Mouse (Mus musculus): ENCODE measurements around the gene Pfkfb4.

Pfkfb4 gene

DNA sequence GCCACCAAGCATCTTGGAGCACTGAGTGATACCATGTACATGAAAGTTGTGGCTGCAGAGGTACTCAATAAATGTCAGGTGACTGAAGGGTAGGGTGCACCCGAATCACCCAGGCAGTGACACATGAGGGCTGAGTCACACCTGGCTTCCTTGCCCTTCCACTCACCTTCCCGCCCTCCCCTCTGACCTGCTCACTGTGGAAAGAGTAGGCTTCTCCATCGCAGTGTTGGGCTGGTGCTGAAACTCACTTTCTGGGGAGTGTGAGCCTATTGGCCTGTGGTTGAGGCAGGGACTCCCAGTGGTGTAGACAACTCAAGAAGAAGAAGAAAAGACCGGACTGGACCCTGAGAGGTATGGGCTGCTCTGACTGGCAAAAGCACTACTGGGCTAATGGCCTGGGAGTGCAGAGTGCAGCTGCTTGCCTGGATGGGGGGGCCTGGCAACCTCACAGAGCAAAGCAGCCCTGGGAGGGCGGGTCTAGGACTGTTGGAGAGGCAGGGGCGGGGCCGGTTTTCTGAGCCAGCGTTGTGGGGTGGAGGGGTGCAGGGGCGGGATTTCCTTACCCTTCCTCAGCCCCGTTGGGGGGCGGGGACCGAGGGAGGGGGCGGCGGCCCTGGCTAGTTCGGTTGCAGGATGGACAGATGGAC lies 3.8 kb upstream of the Pfkfb4 start:
- CTCF ChIA-PET = interaction anchor here in 1 of 4 experiments (0.6 to 1.1 kb wide), 2 partner anchors 13 to 96 kb away, joined by 3 read pairs; no protein-coding TSS in a partner anchor

DNA sequence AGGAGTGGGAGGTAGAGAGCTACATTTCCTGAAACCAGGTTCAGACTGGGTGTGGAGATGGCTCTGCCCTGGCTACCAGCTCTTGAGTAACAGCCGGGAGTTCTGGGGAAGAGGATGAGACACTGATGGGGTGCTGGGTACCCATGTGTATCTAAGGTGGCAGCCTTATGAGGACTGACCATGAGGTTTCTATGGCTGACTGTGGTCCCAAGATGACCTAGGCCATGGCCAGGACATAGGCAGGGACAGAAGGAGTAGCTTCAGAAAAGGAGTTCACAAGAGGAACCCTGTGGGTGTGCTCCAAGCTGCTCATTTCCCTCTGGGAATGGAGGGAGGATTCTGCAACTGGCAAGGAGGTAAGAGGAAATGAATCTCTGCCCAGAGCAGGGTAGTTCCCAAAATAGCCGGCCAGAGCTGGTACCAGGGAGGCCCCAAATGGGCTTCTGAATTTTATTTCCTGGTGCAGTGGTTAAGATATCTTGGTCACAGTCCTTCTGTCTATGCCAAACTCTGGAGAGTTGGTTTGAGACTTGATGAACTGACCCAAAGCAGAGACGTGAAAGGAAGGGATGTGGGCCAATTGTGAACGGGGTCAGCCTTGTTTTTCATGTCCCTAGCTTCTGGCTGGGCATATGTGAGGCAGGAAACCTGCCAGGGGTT lies 1.6 kb upstream of the Pfkfb4 start:
- CTCF ChIA-PET = interaction anchor here in 2 of 4 experiments (0.5 to 1.0 kb wide), 2 partner anchors 11 to 1509 kb away, joined by 4 to 7 read pairs; no protein-coding TSS in a partner anchor
- POLR2A ChIA-PET = interaction anchor here in 2 of 4 experiments (0.7 to 3.3 kb wide), 10 partner anchors 10 to 237 kb away, joined by 3 to 14 read pairs (median 8); partner anchors contain the start of genes Trex1 (in 2 of the 2), Atrip (in 1 of the 2), Celsr3 (in 1 of the 2) and Slc26a6 (in 1 of the 2)

More for the DNA sequence above, 3.8 kb upstream of the Pfkfb4 start:
- POLR2A ChIA-PET = interaction anchor here in 3 of 4 experiments (0.6 to 2.6 kb wide), 5 partner anchors 40 to 788 kb away, joined by 3 to 11 read pairs (median 3); partner anchors contain the start of gene Celsr3 (in 1 of the 3)

DNA sequence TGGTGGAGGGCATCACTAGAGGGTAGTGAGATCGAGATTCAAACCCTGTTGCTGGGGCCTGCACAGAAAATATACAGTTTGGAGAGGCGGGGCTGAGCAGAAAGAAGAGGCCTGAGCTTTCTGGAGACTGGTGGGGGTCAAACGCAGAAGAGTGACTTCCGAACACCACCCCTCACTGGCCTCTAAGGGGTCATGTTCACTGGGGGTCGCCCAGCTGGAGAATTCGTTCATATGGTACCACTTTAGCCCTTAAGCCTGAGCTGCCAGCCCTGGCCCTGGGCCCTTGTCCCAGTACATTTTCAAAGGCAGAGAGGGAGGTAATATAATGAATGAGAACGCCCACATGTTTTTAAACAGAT lies 1.1 kb upstream of the Pfkfb4 start:
- CTCF ChIA-PET = interaction anchor here in 3 of 4 experiments (0.5 to 2.3 kb wide), 5 partner anchors 10 to 1509 kb away, joined by 3 to 22 read pairs (median 7); partner anchors contain the start of gene Trex1 (in 1 of the 3)
- POLR2A ChIA-PET = interaction anchor here in 3 of 4 experiments (0.9 to 3.3 kb wide), 18 partner anchors 11 to 881 kb away, joined by 3 to 16 read pairs (median 7); partner anchors contain the start of genes Atrip (in 2 of the 3), Trex1 (in 2 of the 3), Col7a1 (in 1 of the 3) and Plxnb1 (in 1 of the 3)

DNA sequence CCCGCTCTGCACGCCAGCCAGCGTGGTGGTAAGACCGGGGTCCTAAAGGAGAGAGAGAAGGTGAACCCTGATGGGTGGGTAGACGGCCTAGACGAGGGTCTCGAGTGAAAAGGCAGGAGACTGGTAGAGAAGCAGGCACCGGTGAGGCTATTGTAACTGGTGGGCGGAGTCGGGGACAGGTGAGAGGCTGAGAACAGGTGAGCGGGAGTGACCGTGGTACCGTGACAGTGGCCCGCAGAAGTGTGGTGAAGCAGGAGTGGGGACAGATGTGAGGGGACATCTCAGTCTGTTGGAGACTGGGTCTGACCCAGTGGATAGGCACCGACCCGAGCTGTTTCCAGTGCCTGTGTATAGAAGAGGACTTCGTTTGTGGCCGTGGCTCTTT lies 499 bp downstream of the Pfkfb4 start:
- POLR2A ChIA-PET = interaction anchor here (0.5 to 3.3 kb wide), 66 partner anchors 8 to 1341 kb away, joined by 3 to 17 read pairs (median 4); partner anchors contain the start of genes Atrip (in 2 of the 4), Ndufaf3 (in 2 of the 4), Plxnb1 (in 2 of the 4) and Slc26a6 (in 2 of the 4)
- CTCF ChIA-PET = interaction anchor here (0.7 to 2.3 kb wide), 9 partner anchors 8 to 1640 kb away, joined by 3 to 22 read pairs (median 4); partner anchors contain the start of genes Nckipsd (in 1 of the 4), Nme6 (in 1 of the 4) and Slc26a6 (in 1 of the 4)

DNA sequence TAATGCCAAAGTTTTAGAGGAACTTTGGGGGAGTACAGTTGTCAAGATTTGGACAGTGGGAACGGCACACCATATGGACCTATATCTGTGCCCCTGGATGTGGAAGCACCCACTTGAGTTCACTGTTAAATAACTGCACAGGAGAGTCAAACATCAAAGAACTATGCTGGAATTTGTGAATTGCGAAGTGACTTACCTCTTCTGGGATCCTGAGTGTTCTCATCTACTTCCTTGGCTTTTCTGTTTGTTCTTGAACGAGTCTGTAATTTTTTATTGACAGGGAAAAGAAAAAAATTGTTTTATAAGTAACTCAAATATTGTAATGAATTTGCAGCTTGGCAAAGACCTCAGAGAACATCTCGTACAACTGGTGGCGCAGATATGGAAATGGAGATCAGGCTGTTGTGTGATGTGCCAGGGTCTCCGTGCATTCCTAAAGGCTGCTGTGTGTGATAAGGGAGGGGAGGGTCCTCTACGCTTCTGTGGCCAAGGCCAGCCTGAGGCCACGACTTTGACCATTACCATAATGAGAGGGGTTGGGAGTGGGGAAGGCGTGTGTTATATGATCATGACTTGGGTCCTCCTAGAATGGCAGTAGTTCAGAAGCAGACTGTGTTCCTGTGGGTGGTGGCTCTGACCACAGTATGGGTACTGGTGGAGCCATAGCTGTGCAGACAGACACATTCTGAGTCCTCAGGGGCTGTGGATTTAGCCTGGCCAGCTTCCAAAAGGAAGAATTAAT lies 1.2 kb downstream of the Pfkfb4 start:
- ChIA-PET CTCF (interaction anchor here in 3 of 4 experiments (1.4 to 2.3 kb wide), 3 partner anchors 8 to 173 kb away, joined by 4 to 22 read pairs (median 10); no protein-coding TSS in a partner anchor), POLR2A (interaction anchor here in 2 of 4 experiments (0.8 to 3.3 kb wide), 8 partner anchors 23 to 1340 kb away, joined by 3 to 17 read pairs (median 9); partner anchors contain the start of genes Atrip (in 1 of the 2), Celsr3 (in 1 of the 2) and Nme6 (in 1 of the 2))

DNA sequence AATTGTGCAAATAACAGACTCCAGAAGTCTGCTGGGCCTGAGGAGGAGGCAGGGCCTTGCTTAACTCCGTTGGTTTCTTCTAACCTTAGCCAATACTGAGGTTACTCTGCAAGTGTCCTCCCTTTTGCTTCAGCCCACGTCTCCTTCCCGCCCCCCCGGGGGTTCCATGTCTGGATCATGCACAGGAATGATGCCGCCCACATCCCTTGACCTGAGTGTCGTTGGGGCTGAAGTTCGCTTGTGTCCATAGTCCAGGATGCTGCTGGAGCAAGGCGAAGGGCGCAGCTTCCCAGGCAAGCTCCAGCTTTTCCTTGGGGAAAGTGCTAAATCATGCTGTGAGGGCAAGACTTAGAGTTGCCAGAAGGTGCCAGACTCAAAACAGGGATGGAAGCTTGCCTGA lies 4.8 kb downstream of the Pfkfb4 start:
- ChIA-PET POLR2A (interaction anchor here in 3 of 4 experiments (0.6 to 0.9 kb wide), 3 partner anchors 72 to 889 kb away, joined by 3 read pairs; partner anchors contain the start of gene Atrip (in 1 of the 3)), CTCF (interaction anchor here in 1 of 4 experiments (0.9 kb wide), 1 partner anchor 148 kb away, joined by 3 read pairs; no protein-coding TSS in a partner anchor)

DNA sequence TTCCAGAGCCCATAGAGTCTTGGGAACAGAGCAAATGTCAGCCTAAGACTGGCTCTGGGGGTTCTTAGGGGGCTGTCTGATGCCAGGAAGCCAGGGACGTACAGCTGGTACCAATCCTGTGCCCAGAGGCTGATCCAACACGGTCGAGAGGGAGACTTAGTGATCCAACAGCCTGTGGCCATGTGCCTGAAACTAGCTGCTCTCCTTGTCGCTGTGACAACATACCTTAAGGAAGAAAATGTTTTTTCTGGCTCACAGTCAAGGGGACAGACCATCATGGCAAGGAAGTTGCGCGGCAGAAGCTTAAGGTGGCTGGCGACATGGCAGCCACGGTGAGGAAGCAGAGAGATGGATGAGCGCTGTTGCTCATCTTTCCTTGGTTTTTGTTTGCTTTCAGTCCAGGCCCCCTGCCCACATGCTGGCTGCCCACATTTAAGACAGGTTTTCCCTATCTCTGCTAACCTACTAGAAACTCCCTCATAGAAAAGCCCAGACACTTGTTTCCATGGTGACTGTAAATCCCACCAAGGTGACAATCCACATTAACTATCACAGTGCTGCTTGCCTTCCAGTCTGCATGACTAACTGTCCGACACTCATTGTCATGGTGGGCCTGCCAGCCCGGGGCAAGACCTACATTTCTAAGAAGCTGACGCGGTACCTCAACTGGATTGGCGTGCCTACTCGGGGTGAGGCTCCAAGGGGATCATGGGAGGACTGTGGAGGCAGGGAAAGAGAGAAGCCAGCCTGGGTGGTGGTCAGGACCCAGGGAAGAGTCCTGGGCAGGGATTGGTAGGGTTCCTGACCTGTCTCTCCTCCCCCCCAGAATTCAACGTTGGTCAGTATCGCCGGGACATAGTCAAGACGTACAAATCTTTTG lies 6.9 kb downstream of the Pfkfb4 start:
- POLR2A ChIA-PET = interaction anchor here in 1 of 4 experiments (1.0 to 1.9 kb wide), 2 partner anchors 76 to 97 kb away, joined by 3 to 4 read pairs; partner anchors contain the start of gene Plxnb1
- CTCF ChIA-PET = interaction anchor here in 1 of 4 experiments (0.9 kb wide), 1 partner anchor 125 kb away, joined by 3 read pairs; no protein-coding TSS in a partner anchor

DNA sequence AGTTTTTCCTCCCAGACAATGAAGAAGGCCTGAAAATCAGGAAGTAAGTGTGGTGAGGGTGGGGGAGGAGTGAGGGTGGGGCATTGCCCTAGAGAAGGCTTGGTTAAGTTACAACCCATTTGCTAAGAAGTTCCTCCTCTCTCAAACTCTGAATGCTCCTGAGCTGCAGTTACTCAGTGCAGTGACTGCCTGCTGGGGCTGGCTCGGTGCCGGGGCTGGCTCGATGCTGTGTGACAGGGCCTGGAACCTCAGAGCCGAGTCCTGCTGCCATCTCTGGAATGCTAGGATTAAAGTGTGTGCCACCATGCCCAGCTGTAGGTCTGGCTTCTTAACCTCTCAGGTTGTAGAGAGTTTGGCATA lies 7.6 kb downstream of the Pfkfb4 start:
- ChIA-PET POLR2A (interaction anchor here in 1 of 4 experiments (1.9 kb wide), 1 partner anchor 96 kb away, joined by 4 read pairs; the partner anchor contains the start of gene Plxnb1), CTCF (interaction anchor here in 1 of 4 experiments (0.9 kb wide), 1 partner anchor 125 kb away, joined by 3 read pairs; no protein-coding TSS in a partner anchor)

DNA sequence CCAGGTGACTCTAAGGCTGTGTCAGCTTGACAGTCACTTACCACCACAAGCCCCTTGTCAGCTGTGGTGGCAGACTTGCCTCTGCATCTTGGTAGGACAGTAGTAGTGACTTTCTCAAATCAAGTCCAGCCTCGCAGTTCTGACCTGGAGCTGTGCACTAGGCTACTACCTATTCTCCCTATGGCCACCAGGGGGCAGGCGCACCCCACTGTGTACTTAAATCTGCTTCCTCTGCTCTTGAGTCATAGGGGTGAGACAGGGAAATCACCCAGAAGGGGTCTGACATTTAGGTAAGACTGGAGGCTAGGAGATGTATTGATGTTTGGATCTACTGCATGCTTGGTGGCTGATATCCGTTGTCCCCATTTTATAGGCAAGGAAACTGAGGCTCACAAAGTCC lies 9.1 kb downstream of the Pfkfb4 start:
- CTCF ChIA-PET = interaction anchor here (0.5 to 2.1 kb wide), 31 partner anchors 9 to 950 kb away, joined by 3 to 22 read pairs (median 4); partner anchors contain the start of genes Trex1 (in 4 of the 4), Pfkfb4 (in 2 of the 4) and Nme6 (in 1 of the 4)
- POLR2A ChIA-PET = interaction anchor here in 3 of 4 experiments (1.2 to 2.3 kb wide), 7 partner anchors 9 to 247 kb away, joined by 3 to 6 read pairs (median 4); partner anchors contain the start of genes Trex1 (in 2 of the 3) and Pfkfb4 (in 1 of the 3)

DNA sequence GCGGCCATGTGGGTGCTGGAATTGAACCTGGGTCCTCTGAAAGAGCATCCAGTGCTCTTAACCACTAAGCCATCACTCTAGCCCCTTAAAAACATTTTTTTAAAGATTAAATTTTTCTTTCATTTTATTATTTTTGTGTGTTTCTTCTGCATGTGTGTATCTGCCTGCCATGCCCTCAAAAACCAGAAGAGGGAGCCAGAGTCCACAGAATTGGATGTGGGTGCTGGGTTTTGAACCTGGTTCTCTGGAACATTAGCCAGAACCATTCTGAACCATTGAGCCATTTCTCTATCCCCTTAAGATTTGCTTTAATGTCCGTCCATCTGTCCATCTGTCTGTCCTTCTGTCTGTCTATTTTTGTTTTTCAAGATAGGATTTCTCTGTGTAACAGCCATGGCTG lies 11.6 kb downstream of the Pfkfb4 start:
- POLR2A ChIA-PET = interaction anchor here in 1 of 4 experiments (0.6 to 2.1 kb wide), 3 partner anchors 21 to 158 kb away, joined by 3 to 9 read pairs (median 3); partner anchors contain the start of gene Trex1
- CTCF ChIA-PET = interaction anchor here in 1 of 4 experiments (0.8 kb wide), 1 partner anchor 604 kb away, joined by 4 read pairs; no protein-coding TSS in a partner anchor

DNA sequence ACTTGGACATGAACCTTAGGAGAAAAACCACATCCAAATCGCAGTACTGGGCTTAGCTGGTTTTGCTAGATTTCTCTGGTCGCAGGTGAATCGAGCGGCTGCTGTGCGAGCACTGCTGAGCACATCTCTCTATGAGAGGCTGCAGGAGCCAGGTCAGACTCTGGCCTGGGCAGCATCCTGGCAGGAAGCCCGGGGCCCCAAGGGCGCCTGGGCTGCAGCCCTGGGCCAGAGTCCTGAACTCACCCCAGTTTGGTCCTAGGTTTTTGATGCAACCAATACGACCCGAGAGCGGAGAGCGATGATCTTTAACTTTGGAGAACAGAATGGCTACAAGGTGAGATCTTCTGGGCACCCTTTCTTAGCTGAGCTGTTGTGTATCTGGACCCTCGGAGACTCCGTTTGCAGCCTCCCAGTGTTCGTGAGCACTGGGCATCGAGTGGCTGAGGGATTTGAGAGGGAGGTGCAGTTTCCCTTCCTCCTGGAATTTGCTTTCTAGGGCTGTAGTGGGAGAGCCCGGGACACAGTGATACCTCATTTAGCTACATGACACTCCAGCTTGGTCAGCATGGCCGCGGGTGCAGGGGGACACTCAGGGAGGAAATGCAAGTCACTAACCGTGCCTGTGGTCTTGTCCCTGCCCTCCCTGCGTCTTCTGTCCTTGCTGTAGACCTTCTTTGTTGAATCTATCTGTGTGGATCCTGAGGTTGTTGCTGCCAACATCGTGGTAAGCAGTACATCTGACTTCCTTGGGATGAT lies 15.6 kb downstream of the Pfkfb4 start:
- ChIA-PET POLR2A (interaction anchor here in 1 of 4 experiments (1.9 to 2.0 kb wide), 2 partner anchors 18 to 57 kb away, joined by 4 to 5 read pairs; no protein-coding TSS in a partner anchor), CTCF (interaction anchor here in 3 of 4 experiments (1.0 to 1.5 kb wide), 4 partner anchors 52 to 555 kb away, joined by 3 to 5 read pairs (median 3); partner anchors contain the start of gene Trex1 (in 3 of the 3))

DNA sequence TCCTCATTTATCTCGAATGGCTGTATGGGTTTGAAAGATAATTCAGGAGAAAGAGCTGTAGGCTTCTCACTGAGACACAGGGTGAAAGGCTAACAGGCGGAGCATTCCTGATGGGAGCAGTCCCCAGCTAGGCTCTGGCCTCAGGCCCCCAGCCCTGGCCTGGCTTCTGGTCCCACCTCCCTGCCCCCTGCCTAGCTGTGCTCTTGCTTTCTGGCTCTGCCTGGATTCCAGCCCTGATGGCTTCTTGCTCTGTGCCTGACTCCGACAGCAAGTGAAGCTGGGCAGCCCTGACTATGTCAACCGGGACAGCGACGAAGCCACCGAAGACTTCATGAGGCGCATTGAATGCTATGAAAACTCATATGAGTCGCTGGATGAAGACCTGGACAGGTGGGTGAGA lies 16.5 kb downstream of the Pfkfb4 start:
- ChIA-PET CTCF (interaction anchor here in 3 of 4 experiments (0.7 to 2.0 kb wide), 3 partner anchors 51 to 114 kb away, joined by 3 to 5 read pairs (median 3); partner anchors contain the start of gene Trex1 (in 1 of the 3)), POLR2A (no interaction called here)

DNA sequence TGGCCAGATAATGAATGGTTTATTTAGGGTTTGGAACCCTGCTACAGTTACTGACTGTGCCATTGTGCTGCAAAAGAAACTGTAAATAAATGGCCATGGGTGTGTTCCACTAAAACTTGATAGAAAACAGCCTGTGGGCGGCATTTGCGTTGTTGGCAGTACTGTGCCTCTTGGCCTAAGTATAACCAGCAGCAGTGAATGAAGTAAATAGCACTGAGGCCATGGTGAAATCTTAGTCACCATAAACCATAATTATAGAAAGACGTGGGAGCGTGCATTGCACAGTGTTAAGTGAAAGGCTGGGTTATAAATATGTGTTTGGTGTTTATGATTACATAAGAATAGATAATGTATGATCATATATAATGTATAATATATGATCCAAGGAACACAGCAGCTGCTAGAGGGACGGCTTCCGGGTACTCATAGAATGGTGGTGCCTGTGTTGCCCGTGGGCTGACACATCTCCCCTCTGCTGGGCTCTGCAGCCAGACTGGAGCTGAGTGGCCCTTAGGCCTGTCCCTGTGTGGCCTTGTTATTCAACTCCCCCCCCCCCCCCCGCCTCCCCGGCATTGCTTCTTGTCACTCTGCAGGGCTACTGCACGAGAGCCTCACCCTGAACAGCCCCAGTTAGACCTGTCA lies 17.5 kb downstream of the Pfkfb4 start:
- CTCF ChIA-PET = interaction anchor here in 3 of 4 experiments (0.5 to 2.0 kb wide), 6 partner anchors 8 to 207 kb away, joined by 3 to 8 read pairs (median 6); no protein-coding TSS in a partner anchor
- POLR2A ChIA-PET = interaction anchor here in 2 of 4 experiments (1.0 to 1.7 kb wide), 9 partner anchors 18 to 823 kb away, joined by 3 to 8 read pairs (median 3); partner anchors contain the start of genes Atrip (in 2 of the 2), Nme6 (in 1 of the 2), Pfkfb4 (in 1 of the 2) and Shisa5 (in 1 of the 2)

DNA sequence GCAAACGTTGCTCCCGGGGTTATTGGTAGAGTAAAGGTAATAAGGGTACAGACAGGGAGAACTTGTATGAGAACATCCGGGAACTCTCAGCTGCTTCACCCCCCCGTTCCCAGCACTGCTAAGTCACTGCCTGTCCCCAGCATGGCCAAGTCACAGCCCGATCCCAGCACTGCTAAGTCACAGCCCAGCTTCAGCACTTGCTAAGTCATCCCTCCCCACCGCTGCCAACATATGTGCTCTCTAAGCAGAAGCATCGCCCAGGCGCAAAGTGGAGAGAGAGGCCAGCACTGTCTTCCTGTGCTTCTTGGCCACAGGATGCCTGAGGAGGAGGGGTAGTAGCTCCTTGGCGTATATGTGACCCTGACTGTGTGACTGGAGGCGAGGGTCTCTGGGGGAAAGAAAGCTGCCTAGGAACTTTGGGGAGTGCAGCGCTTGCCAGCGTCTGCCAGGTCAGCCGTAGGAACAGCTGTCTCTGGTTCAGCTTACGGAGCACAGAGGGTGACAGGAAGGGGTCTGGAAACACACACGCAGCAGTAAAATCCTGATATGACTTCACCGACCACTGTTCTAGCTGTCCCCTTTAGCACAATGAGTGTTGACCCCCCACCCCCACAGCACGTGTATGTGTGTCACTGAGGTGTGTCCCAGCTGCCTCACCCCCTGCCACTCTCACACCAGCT lies 18.2 kb downstream of the Pfkfb4 start:
- CTCF ChIA-PET = interaction anchor here (0.5 to 2.0 kb wide), 7 partner anchors 9 to 206 kb away, joined by 3 to 8 read pairs (median 5); no protein-coding TSS in a partner anchor
- POLR2A ChIA-PET = interaction anchor here in 2 of 4 experiments (0.6 to 1.7 kb wide), 12 partner anchors 9 to 823 kb away, joined by 3 to 8 read pairs (median 3); partner anchors contain the start of genes Atrip (in 2 of the 2), Nme6 (in 1 of the 2), Pfkfb4 (in 1 of the 2) and Shisa5 (in 1 of the 2)

All from embryonic stem cell, embryonic (primary cell).